Mouse (Mus musculus): ENCODE data around the gene Pin4.

Gene Pin4

GRCm38 (mm10) chrX:102156618-102157422 lies 37.6 kb downstream of the Pin4 start, which contains the start of gene Ercc6l:
Gene Ercc6l, minus strand, starts transcription at chrX:102157091.
- peak; percentile 93 to 94 for DNase-seq (ENCODE audit: inconsistent age in 2 of 2, low spot score in 1 of 2)

GRCm38 (mm10) chrX:102157423-102157791 lies 38.2 kb downstream of the Pin4 start:
- DNase-seq (ENCODE audit: inconsistent age in 2 of 2, low spot score in 1 of 2) = no peak

GRCm38 (mm10) chrX:102159778-102160177 lies 40.5 kb downstream of the Pin4 start:
- peak; percentile 26 to 70 for DNase-seq (ENCODE audit: inconsistent age in 2 of 2, low spot score in 1 of 2)

GRCm38 (mm10) chrX:102160528-102160927 lies 41.3 kb downstream of the Pin4 start:
- DNase-seq (ENCODE audit: inconsistent age in 2 of 2, low spot score in 1 of 2) = no peak

- peak in 1 of 2 experiments; percentile 40 for DNase-seq (ENCODE audit: inconsistent age in 2 of 2, low spot score in 1 of 2)
These were observed 43.8 kb downstream of the Pin4 start for GRCm38 (mm10) chrX:102163096-102163495.

GRCm38 (mm10) chrX:102163529-102163928 lies 44.3 kb downstream of the Pin4 start:
- DNase-seq (ENCODE audit: inconsistent age in 2 of 2, low spot score in 1 of 2) = peak; percentile 79 to 84

GRCm38 (mm10) chrX:102166521-102166920 lies 47.3 kb downstream of the Pin4 start:
- peak in 1 of 2 experiments; percentile 48 for DNase-seq (ENCODE audit: inconsistent age in 2 of 2, low spot score in 1 of 2)

GRCm38 (mm10) chrX:102166986-102167385 lies 47.7 kb downstream of the Pin4 start:
- DNase-seq (ENCODE audit: inconsistent age in 2 of 2, low spot score in 1 of 2) = no peak

GRCm38 (mm10) chrX:102169724-102170123 lies 50.5 kb downstream of the Pin4 start:
- DNase-seq (ENCODE audit: inconsistent age in 2 of 2, low spot score in 1 of 2) = no peak

- DNase-seq (ENCODE audit: inconsistent age in 2 of 2, low spot score in 1 of 2) = no peak
These were observed 50.9 kb downstream of the Pin4 start for GRCm38 (mm10) chrX:102170135-102170534.

- no peak for DNase-seq (ENCODE audit: inconsistent age in 2 of 2, low spot score in 1 of 2)
These were observed 51.7 kb downstream of the Pin4 start for GRCm38 (mm10) chrX:102170900-102171299.

- DNase-seq (ENCODE audit: inconsistent age in 2 of 2, low spot score in 1 of 2) = no peak
These were observed 56.5 kb downstream of the Pin4 start for GRCm38 (mm10) chrX:102175538-102176287.
